Comparison of ENCODE assay signal across 11 mouse cellular contexts in genomic region chr2:26637316-26637932, GRCm38 (mm10). TPM values are rescaled to one million over a fixed set of nuclear protein-coding genes. Genes with fewer than 3 reads are reported as not detected.
DNase-seq lines count a peak whose midpoint lies in the region; ATAC-seq lines count a peak whose summit lies in the region.
"Had no signal": no experiment of that assay in that cellular context is flagged by ENCODE, and none has a peak within 500 bp of the region (broad histone marks: within the 10 kb centered on the region; RNA-seq: fewer than 3 reads in every experiment).

No protein-coding gene starts in this region.

- 87% methylated on average over 4 of the region's 4 CpGs for WGBS in hindbrain, embryonic 10.5 days
- WGBS in hindbrain, embryonic 11.5 days = 82% methylated on average over 4 of the region's 4 CpGs
- WGBS in neural tube, embryonic 12.5 days = 84% methylated on average over 4 of the region's 4 CpGs
- 84% methylated on average over 4 of the region's 4 CpGs for WGBS in forebrain, embryonic 15.5 days
- WGBS in neural tube, embryonic 15.5 days = 90% methylated on average over 4 of the region's 4 CpGs

- no peaks in the 10 kb centered on the region for H3K27me3 ChIP-seq in hindbrain, embryonic 10.5 days (ENCODE audit: insufficient read depth, poor library complexity, severe bottlenecking)
- H3K27me3 ChIP-seq in hindbrain, embryonic 11.5 days (ENCODE audit: control insufficient read depth, insufficient read depth, low read length) = no peaks in the 10 kb centered on the region
- H3K27me3 ChIP-seq in neural tube, embryonic 12.5 days (replicated peaks) = no peaks in the 10 kb centered on the region
- H3K27me3 ChIP-seq in forebrain, embryonic 15.5 days = no peaks in the 10 kb centered on the region
- no peaks in the 10 kb centered on the region for H3K27me3 ChIP-seq in neural tube, embryonic 15.5 days (replicated peaks)

- peaks cover 57% of the 10 kb centered on the region for H3K4me1 ChIP-seq in hindbrain, embryonic 10.5 days (replicated peaks)
- peaks cover 13% of the 10 kb centered on the region; the same call in 1 of the 2 replicates for H3K4me1 ChIP-seq in hindbrain, embryonic 11.5 days (replicated peaks; ENCODE audit: control insufficient read depth, insufficient read depth, low read length)
- H3K4me1 ChIP-seq in neural tube, embryonic 12.5 days = peaks cover 27% of the 10 kb centered on the region
- peaks cover 35% of the 10 kb centered on the region for H3K4me1 ChIP-seq in forebrain, embryonic 15.5 days
- H3K4me1 ChIP-seq in neural tube, embryonic 15.5 days = peaks cover 65% of the 10 kb centered on the region

- DNase-seq in hindbrain, embryonic 10.5 days (ENCODE audit: low spot score) = no peak
- DNase-seq in hindbrain, embryonic 11.5 days (ENCODE audit: low spot score) = no peak
- DNase-seq in neural tube, embryonic 10.5 days (ENCODE audit: extremely low spot score, low spot score) = no peak
- no peak for DNase-seq in urinary bladder, postnatal 36 days (ENCODE audit: low spot score in 2 of 2)
- no peak for DNase-seq in spleen, postnatal 4 days (ENCODE audit: low spot score in 2 of 2)
- DNase-seq: heart, postnatal 10 days; kidney, postnatal 14 days; right cerebral cortex, postnatal 14 days had no signal

- no peak overlapping the region; the same call in 1 of the 2 replicates for H3K4me2 ChIP-seq in hindbrain, embryonic 11.5 days (replicated peaks; ENCODE audit: low read depth, low read length)
- H3K4me2 ChIP-seq in neural tube, embryonic 12.5 days (replicated peaks) = 0 out of 2 replicates have a peak overlapping the region, but pooled peaks have one; percentile 70
- peak overlapping the region; percentile 66; the same call in 1 of the 2 replicates for H3K4me2 ChIP-seq in forebrain, embryonic 15.5 days (replicated peaks)
- peak overlapping the region; percentile 72; the same call in 1 of the 2 replicates for H3K4me2 ChIP-seq in neural tube, embryonic 15.5 days

- H3K4me3 ChIP-seq in hindbrain, embryonic 10.5 days = peak overlapping the region; percentile 98; the same call in 1 of the 2 replicates
- no peak overlapping the region for H3K4me3 ChIP-seq in hindbrain, embryonic 11.5 days (ENCODE audit: low read depth, low read length)
- no peak overlapping the region for H3K4me3 ChIP-seq in neural tube, embryonic 12.5 days
- H3K4me3 ChIP-seq in forebrain, embryonic 15.5 days = no peak overlapping the region
- H3K4me3 ChIP-seq in neural tube, embryonic 15.5 days (replicated peaks) = no peak overlapping the region

- ATAC-seq in hindbrain, embryonic 11.5 days (ENCODE audit: low FRiP score) = no peak
- no peak for ATAC-seq in neural tube, embryonic 12.5 days (ENCODE audit: low FRiP score, low read depth)
- no peak for ATAC-seq in forebrain, embryonic 15.5 days (replicated peaks)
- no peak for ATAC-seq in neural tube, embryonic 15.5 days (ENCODE audit: low FRiP score)

- H3K9me3 ChIP-seq in hindbrain, embryonic 10.5 days = no peaks in the 10 kb centered on the region
- H3K9me3 ChIP-seq in hindbrain, embryonic 11.5 days (ENCODE audit: control insufficient read depth, low read length) = no peaks in the 10 kb centered on the region
- H3K9me3 ChIP-seq in neural tube, embryonic 12.5 days = no peaks in the 10 kb centered on the region
- no peaks in the 10 kb centered on the region for H3K9me3 ChIP-seq in forebrain, embryonic 15.5 days
- H3K9me3 ChIP-seq in neural tube, embryonic 15.5 days (replicated peaks) = no peaks in the 10 kb centered on the region

- peaks cover 63% of the 10 kb centered on the region for H3K36me3 ChIP-seq in hindbrain, embryonic 10.5 days
- H3K36me3 ChIP-seq in hindbrain, embryonic 11.5 days (ENCODE audit: control insufficient read depth, insufficient read depth, low read length) = peaks cover 4% of the 10 kb centered on the region; the same call in 1 of the 2 replicates
- peaks cover 46% of the 10 kb centered on the region for H3K36me3 ChIP-seq in neural tube, embryonic 12.5 days
- H3K36me3 ChIP-seq in forebrain, embryonic 15.5 days = peaks cover 31% of the 10 kb centered on the region
- peaks cover 42% of the 10 kb centered on the region for H3K36me3 ChIP-seq in neural tube, embryonic 15.5 days

- no peak overlapping the region for H3K9ac ChIP-seq in hindbrain, embryonic 11.5 days (ENCODE audit: low read depth, low read length)
- 0 out of 2 replicates have a peak overlapping the region, but pooled peaks have one; percentile 17 for H3K9ac ChIP-seq in neural tube, embryonic 12.5 days
- no peak overlapping the region for H3K9ac ChIP-seq in forebrain, embryonic 15.5 days (replicated peaks)
- H3K9ac ChIP-seq in neural tube, embryonic 15.5 days (replicated peaks) = no peak overlapping the region

- H3K27ac ChIP-seq in hindbrain, embryonic 10.5 days = no peak overlapping the region
- H3K27ac ChIP-seq in hindbrain, embryonic 11.5 days (ENCODE audit: low read depth, low read length) = no peak overlapping the region
- no peak overlapping the region for H3K27ac ChIP-seq in neural tube, embryonic 12.5 days
- no peak overlapping the region for H3K27ac ChIP-seq in forebrain, embryonic 15.5 days (replicated peaks)
- no peak overlapping the region for H3K27ac ChIP-seq in neural tube, embryonic 15.5 days (replicated peaks)

RNA-seq across cellular contexts. Expression of gene Fam69b, which starts 9.2 kb away (rescaled TPM):
- polyA plus RNA-seq in hindbrain, embryonic 10.5 days (2016; fragmentation: Nextera tagmentation; extraction: Ambion mirVana) = 32.8 and 48.5 TPM in 2 replicates
- polyA plus RNA-seq in hindbrain, embryonic 11.5 days (2014; fragmentation: Nextera tagmentation; extraction: Ambion mirVana) = 38.4 and 45.5 TPM in 2 replicates
- polyA plus RNA-seq in neural tube, embryonic 12.5 days (2016; fragmentation: Nextera tagmentation; extraction: Ambion mirVana) = 66.1 and 76.2 TPM in 2 replicates
- polyA plus RNA-seq in forebrain, embryonic 15.5 days (2015; fragmentation: Nextera tagmentation; extraction: Ambion mirVana) = 111 and 121 TPM in 2 replicates
- 121 and 145 TPM in 2 replicates for polyA plus RNA-seq in neural tube, embryonic 15.5 days (2015; fragmentation: Nextera tagmentation; extraction: Ambion mirVana)

RNA-seq across cellular contexts. Expression of gene Agpat2, which starts 33.2 kb away (rescaled TPM):
- 12.3 and 13.5 TPM in 2 replicates for polyA plus RNA-seq in hindbrain, embryonic 10.5 days (2016; fragmentation: Nextera tagmentation; extraction: Ambion mirVana)
- polyA plus RNA-seq in hindbrain, embryonic 11.5 days (2014; fragmentation: Nextera tagmentation; extraction: Ambion mirVana) = 7.3 and 7.5 TPM in 2 replicates
- polyA plus RNA-seq in neural tube, embryonic 12.5 days (2016; fragmentation: Nextera tagmentation; extraction: Ambion mirVana) = 7.1 TPM in 2 replicates
- polyA plus RNA-seq in forebrain, embryonic 15.5 days (2015; fragmentation: Nextera tagmentation; extraction: Ambion mirVana) = 3.4 and 3.9 TPM in 2 replicates
- 5.5 and 13.6 TPM in 2 replicates for polyA plus RNA-seq in neural tube, embryonic 15.5 days (2015; fragmentation: Nextera tagmentation; extraction: Ambion mirVana)

RNA-seq across cellular contexts. Expression of gene Lcn4, which starts 33.7 kb away (rescaled TPM):
- polyA plus RNA-seq in hindbrain, embryonic 10.5 days (2016; fragmentation: Nextera tagmentation; extraction: Ambion mirVana) = not detected in 2 replicates
- not detected in 2 replicates for polyA plus RNA-seq in hindbrain, embryonic 11.5 days (2014; fragmentation: Nextera tagmentation; extraction: Ambion mirVana)
- not detected in 2 replicates for polyA plus RNA-seq in neural tube, embryonic 12.5 days (2016; fragmentation: Nextera tagmentation; extraction: Ambion mirVana)
- not detected in 2 replicates for polyA plus RNA-seq in forebrain, embryonic 15.5 days (2015; fragmentation: Nextera tagmentation; extraction: Ambion mirVana)
- polyA plus RNA-seq in neural tube, embryonic 15.5 days (2015; fragmentation: Nextera tagmentation; extraction: Ambion mirVana) = not detected in 2 replicates

RNA-seq across cellular contexts. Expression of gene Gm20532, which starts 51.0 kb away (rescaled TPM):
- polyA plus RNA-seq in hindbrain, embryonic 10.5 days (2016; fragmentation: Nextera tagmentation; extraction: Ambion mirVana) = not detected in 2 replicates
- not detected in 2 replicates for polyA plus RNA-seq in hindbrain, embryonic 11.5 days (2014; fragmentation: Nextera tagmentation; extraction: Ambion mirVana)
- not detected in 2 replicates for polyA plus RNA-seq in neural tube, embryonic 12.5 days (2016; fragmentation: Nextera tagmentation; extraction: Ambion mirVana)
- polyA plus RNA-seq in forebrain, embryonic 15.5 days (2015; fragmentation: Nextera tagmentation; extraction: Ambion mirVana) = not detected in 2 replicates
- not detected in 2 replicates for polyA plus RNA-seq in neural tube, embryonic 15.5 days (2015; fragmentation: Nextera tagmentation; extraction: Ambion mirVana)

RNA-seq across cellular contexts. Expression of gene Egfl7, which starts 57.6 kb away (rescaled TPM):
- polyA plus RNA-seq in hindbrain, embryonic 10.5 days (2016; fragmentation: Nextera tagmentation; extraction: Ambion mirVana) = 78.3 and 101 TPM in 2 replicates
- 62.7 and 65.2 TPM in 2 replicates for polyA plus RNA-seq in hindbrain, embryonic 11.5 days (2014; fragmentation: Nextera tagmentation; extraction: Ambion mirVana)
- polyA plus RNA-seq in neural tube, embryonic 12.5 days (2016; fragmentation: Nextera tagmentation; extraction: Ambion mirVana) = 74.8 and 76.1 TPM in 2 replicates
- polyA plus RNA-seq in forebrain, embryonic 15.5 days (2015; fragmentation: Nextera tagmentation; extraction: Ambion mirVana) = 46.4 and 56.9 TPM in 2 replicates
- polyA plus RNA-seq in neural tube, embryonic 15.5 days (2015; fragmentation: Nextera tagmentation; extraction: Ambion mirVana) = 76.5 and 94.1 TPM in 2 replicates
